Mouse (Mus musculus) limb, embryonic 15.5 days (tissue): ENCODE measurements at regions not wholly inside any gene's neighbourhood (a gene's known extent, or its start where the extent isn't known, plus 50 kb on each side); places are given as distances from the start of the nearest gene placed in this dataset.

Experiments used
- ATAC-seq: fragments of 200-750 bp; cut with Nextera tagmentation; 2 replicates; pipeline ENCODE4 v1.8.0; 2017; ENCODE audit warnings: low read depth, moderate TSS enrichment; ENCODE audit not compliant: insufficient number of reproducible peaks, low FRiP score, low TSS enrichment
- H3K27ac ChIP-seq: fragments of 300-500 bp; sonication (generic); 2 replicates; pipeline ENCODE4 v1.5.1; 2015; ENCODE audit warnings: moderate library complexity, mild to moderate bottlenecking, inconsistent platforms
- H3K27me3 ChIP-seq: fragments of 300-500 bp; sonication (generic); 2 replicates; pipeline ENCODE4 v1.6.1; 2015; ENCODE audit warnings: inconsistent platforms
- H3K36me3 ChIP-seq: fragments of 300-500 bp; sonication (generic); 2 replicates; pipeline ENCODE4 v1.6.1; 2015; ENCODE audit warnings: inconsistent platforms
- H3K4me1 ChIP-seq: fragments of 300-500 bp; sonication (generic); 2 replicates; pipeline ENCODE4 v1.6.1; 2015; ENCODE audit warnings: inconsistent platforms
- H3K4me2 ChIP-seq: fragments of 300-500 bp; sonication (generic); 2 replicates; pipeline ENCODE4 v1.6.1; 2015; ENCODE audit warnings: mild to moderate bottlenecking, inconsistent platforms
- H3K4me3 ChIP-seq: fragments of 300-500 bp; sonication (generic); 2 replicates; pipeline ENCODE4 v1.5.1; 2015; ENCODE audit warnings: mild to moderate bottlenecking, inconsistent platforms
- H3K9ac ChIP-seq: fragments of 300-500 bp; sonication (generic); 2 replicates; pipeline ENCODE4 v1.6.1; 2015; ENCODE audit warnings: inconsistent platforms
- H3K9me3 ChIP-seq: fragments of 300-500 bp; sonication (generic); 2 replicates; pipeline ENCODE4 v1.6.1; 2016; ENCODE audit warnings: inconsistent platforms
- WGBS: fragments of 180-500 bp; shearing (Covaris S2); methylation state at CpG from one replicate; pipeline ENCODE4 v1.1.7; 2015; 5-methylcytosine and 5-hydroxymethylcytosine counted together

DNA sequence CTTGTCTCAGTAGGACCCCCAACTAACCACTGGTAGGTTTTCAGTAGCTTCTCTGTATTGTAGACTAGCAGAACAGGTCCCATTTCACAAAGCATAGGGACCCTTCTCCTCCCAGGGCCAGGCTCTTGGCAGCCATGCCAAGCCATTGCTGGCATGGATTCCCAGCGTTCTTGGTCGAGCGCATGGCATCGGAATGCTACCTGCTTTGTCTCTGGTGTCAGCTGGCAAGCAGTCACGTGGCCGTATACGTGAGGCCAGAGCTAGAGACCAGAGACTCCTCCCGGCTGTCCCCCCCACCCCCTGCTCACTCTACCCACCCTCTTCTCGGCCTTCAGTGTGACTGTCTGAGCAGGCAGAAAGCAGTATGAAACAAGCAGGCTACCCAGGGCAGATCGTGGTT is 56.9 kb upstream of the Ppara start:
- Histone ChIP-seq H3K4me3 (no peak overlapping the region), H3K9ac (no peak overlapping the region), H3K9me3 (no peaks in the 10 kb centered on the region), H3K27ac (peak overlapping the region; percentile 90), H3K4me2 (no peak overlapping the region; the same call in 1 of the 2 replicates), H3K36me3 (peaks cover 13% of the 10 kb centered on the region), H3K4me1 (peaks cover 76% of the 10 kb centered on the region), H3K27me3 (no peaks in the 10 kb centered on the region)
- 70% methylated on average over 10 of the region's 10 CpGs for WGBS
- ATAC-seq: no peak

DNA sequence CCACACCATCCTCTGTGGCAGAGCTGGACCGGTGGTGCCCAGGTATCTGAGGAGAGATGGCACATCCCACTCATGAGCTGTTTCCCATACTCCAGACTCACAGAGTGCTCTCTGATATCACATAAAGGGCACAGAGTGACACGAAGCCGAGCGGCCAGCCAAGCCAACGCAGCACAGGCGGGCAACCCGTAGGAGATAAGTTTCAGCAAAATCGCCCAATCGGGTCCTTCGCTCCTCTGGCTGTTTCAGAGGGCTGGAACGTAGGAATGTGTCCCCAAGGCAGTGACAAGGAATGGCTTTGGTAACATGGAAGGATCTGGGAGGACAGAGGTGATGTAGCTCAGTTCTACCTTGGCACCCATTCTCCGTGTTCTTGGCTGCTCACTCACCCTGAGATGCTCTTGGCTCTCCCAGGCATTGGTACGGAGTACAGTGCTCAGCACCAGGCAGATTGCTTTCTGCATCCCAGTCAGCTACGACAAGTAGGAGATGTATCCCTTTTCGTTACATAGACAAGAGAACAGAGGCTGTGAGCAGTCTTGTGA is 56.4 kb upstream of the Ppara start:
- ATAC-seq: no peak
- H3K4me1 ChIP-seq: peaks cover 80% of the 10 kb centered on the region
- peak overlapping the region; percentile 35 for H3K4me2 ChIP-seq
- H3K27ac ChIP-seq: peak overlapping the region; percentile 90
- WGBS: 89% methylated on average over 15 of the region's 15 CpGs
- H3K36me3 ChIP-seq: peaks cover 18% of the 10 kb centered on the region
- H3K27me3 ChIP-seq: no peaks in the 10 kb centered on the region
- peak overlapping the region; percentile 27 for H3K4me3 ChIP-seq
- H3K9me3 ChIP-seq: no peaks in the 10 kb centered on the region
- H3K9ac ChIP-seq: no peak overlapping the region

DNA sequence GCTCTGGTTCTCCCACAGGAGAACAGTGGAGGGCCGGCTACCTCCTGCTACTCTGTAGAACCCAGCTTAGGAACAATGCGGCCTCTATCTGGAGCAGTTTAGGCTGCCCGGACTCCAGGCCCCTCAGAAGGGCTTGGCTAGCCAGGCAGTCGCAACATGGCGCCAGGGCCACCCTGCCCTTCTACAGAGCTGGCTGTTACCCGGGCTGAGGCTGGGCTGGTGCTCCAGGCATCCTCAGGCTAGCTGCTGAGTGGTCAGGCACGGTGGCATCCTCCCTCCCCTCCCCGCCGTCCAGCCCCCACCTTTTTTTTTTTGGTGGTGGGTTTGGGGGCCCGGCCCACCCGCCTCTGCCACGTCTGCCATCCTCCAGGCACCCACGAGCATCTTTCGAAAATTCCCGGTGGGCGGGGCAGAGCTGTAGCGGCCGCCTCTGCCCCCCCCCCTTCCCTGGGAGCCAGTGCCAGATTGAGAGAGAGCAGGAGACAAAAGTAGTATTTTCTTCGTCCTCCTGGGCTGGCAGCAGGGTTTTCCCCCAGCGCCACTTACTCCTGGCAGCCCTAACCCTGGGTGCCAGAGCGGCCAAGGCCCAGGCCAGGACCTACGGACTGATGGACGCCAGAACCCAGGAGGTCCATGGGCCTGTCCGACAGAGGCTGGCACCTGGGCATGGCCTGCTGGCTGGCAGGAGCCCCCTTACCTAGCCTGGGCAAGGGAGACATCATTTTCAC is 55.6 kb upstream of the Ppara start:
- Histone ChIP-seq H3K9me3 (no peaks in the 10 kb centered on the region), H3K4me2 (peak overlapping the region; percentile 35), H3K27ac (peak overlapping the region; percentile 90), H3K27me3 (no peaks in the 10 kb centered on the region), H3K36me3 (peaks cover 25% of the 10 kb centered on the region), H3K4me1 (peaks cover 80% of the 10 kb centered on the region), H3K4me3 (peak overlapping the region; percentile 27), H3K9ac (no peak overlapping the region)
- peak; percentile 46; the same call in 1 of the 2 replicates for ATAC-seq
- 68% methylated on average over 23 of the region's 24 CpGs for WGBS

DNA sequence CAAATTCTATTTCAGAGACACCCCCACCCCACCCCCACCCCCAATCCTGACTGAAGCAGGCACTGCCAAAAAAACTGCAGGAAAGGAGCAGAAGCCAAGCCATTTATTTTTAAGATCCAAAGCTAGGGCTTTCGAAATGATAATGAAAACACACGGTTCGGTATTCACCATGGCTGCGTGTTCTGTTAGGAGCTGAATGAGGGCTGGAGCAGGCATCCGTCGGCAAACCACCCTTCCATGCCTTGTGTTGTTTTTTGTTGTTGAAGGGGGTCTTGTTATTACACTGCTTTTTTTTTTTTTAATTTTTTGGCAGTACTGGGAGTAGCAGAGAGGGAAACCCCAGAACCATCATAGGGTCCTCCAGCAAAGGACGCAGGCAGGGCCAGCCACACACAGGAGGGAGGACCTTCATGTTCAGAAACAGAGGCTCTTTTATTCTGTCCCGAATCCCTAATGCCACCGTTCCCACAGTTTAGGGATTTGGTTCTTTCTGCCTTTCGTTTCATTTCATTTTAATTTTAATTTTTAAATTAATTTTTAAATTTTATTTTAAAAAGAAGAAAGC is 54.8 kb upstream of the Ppara start:
- WGBS: 47% methylated on average over 10 of the region's 10 CpGs
- H3K9ac ChIP-seq: no peak overlapping the region

DNA sequence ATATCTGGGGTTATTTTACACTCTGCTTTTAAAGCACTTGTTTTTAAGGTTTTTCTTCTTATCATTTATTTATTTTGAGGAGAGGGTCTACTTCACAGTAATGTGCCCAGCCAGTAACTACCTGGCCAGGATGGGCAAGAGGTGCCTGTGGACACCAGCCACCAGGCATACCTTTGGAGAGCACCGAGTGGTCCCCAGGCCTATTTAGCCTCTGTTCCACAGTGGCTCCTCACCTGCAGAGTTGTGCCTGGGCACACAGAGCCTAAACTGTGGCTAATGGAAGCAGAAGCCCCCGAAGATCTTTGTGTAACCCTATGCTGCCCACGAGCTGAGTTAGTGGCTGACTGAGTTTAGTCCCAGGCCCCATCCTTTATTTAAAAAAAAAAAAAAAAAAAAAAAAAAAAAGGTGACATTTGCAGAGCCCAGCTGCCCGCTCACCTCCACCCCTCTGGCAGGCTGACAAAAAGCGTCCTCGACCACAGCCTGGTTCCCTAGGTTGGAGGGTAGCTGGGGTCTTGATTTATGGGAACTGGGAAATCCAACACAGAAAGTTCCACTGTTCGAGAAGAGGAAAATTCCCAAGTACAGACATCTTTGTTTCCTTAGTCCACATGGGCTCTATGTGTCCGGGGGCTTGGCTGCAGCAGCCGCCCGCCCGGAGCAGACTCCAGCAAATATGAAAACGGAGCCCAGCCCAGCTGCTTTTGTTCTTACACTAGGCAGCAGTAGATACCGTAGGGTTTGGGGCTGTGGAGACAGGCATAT is 54.1 kb upstream of the Ppara start:
- 34% methylated on average over 13 of the region's 13 CpGs for WGBS
- 0 out of 2 replicates have a peak overlapping the region, but pooled peaks have one; percentile 14 for H3K9ac ChIP-seq
- ATAC-seq: no peak
- H3K4me3 ChIP-seq: peak overlapping the region; percentile 27
- peaks cover 35% of the 10 kb centered on the region for H3K36me3 ChIP-seq
- peaks cover 82% of the 10 kb centered on the region for H3K4me1 ChIP-seq
- peak overlapping the region; percentile 32 for H3K4me2 ChIP-seq
- peak overlapping the region; percentile 90 for H3K27ac ChIP-seq
- H3K9me3 ChIP-seq: no peaks in the 10 kb centered on the region
- no peaks in the 10 kb centered on the region for H3K27me3 ChIP-seq

More for the DNA sequence above, 54.8 kb upstream of the Ppara start:
- Histone ChIP-seq H3K9me3 (no peaks in the 10 kb centered on the region), H3K27ac (peak overlapping the region; percentile 90), H3K4me1 (peaks cover 82% of the 10 kb centered on the region), H3K4me3 (peak overlapping the region; percentile 27), H3K4me2 (peak overlapping the region; percentile 35), H3K27me3 (no peaks in the 10 kb centered on the region), H3K36me3 (peaks cover 34% of the 10 kb centered on the region)
- ATAC-seq: no peak

DNA sequence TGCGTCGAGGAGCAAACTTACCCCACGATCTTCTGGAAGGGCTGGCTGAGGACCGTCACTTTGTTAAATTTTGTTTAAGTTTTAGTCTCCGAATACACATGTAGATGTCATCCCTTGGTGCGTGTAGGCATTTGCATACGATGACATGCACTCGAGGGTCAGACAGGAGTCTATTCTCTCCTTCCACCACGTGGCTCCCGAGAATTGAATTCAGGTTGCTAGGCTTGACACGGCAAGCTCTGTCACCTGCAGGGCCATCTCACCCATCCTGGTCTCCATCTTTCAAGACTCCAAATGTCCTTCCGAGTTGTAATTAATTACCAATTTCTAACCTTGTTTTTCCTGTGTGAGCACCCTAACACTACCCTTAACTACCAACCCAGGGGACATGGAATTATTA is 52.7 kb upstream of the Ppara start:
- no peak overlapping the region for H3K4me2 ChIP-seq
- peaks cover 84% of the 10 kb centered on the region for H3K4me1 ChIP-seq
- 85% methylated on average over 12 of the region's 12 CpGs for WGBS
- peaks cover 34% of the 10 kb centered on the region for H3K36me3 ChIP-seq
- H3K9ac ChIP-seq: no peak overlapping the region
- H3K9me3 ChIP-seq: no peaks in the 10 kb centered on the region
- H3K4me3 ChIP-seq: no peak overlapping the region
- no peak for ATAC-seq
- H3K27me3 ChIP-seq: no peaks in the 10 kb centered on the region
- H3K27ac ChIP-seq: no peak overlapping the region

DNA sequence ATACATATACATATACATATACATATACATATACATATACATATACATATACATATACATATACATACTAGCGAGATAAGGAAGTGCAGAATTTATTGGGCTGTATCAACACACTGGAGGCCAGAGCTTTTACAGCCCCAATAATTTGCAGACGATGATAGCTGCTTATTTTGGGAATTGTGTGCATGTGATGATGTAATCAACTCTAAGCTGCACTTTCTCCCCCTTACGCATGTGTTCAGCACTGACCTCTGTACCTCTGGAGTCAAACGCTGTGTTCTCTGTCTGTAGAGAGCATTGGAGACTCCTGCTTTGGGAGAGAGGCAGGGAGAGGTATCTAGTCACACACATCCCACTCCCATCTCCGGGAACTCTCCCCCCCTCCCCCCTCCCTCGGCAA is 52.0 kb upstream of the Ppara start:
- no peak overlapping the region for H3K27ac ChIP-seq
- no peaks in the 10 kb centered on the region for H3K9me3 ChIP-seq
- 65% methylated on average over 6 of the region's 6 CpGs for WGBS
- no peak for ATAC-seq
- H3K36me3 ChIP-seq: peaks cover 34% of the 10 kb centered on the region
- H3K27me3 ChIP-seq: no peaks in the 10 kb centered on the region
- no peak overlapping the region for H3K4me2 ChIP-seq
- H3K4me3 ChIP-seq: no peak overlapping the region
- H3K9ac ChIP-seq: no peak overlapping the region
- H3K4me1 ChIP-seq: peaks cover 85% of the 10 kb centered on the region

DNA sequence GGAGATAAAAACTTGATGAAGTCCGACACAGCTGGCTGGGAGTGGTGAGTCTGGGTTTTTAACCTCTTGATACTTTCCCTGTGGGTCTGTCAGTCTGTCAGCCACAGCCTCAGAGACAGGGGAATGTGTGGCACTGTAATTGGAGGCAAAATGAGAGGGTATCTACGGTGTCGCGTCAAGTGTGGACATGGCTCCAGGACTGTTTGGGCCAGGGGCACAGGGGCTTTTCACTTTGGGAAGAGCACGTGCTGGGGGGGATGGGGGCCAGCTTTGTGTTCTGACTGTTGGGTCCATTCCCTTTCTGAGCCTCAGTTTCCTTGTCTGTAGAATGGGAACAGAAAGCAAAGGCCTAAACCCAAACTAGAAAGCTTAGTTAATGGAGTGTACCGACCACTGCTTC is 51.5 kb upstream of the Ppara start:
- Histone ChIP-seq H3K27ac (no peak overlapping the region), H3K27me3 (no peaks in the 10 kb centered on the region), H3K4me2 (no peak overlapping the region), H3K4me3 (no peak overlapping the region), H3K9ac (no peak overlapping the region), H3K4me1 (peaks cover 85% of the 10 kb centered on the region), H3K9me3 (no peaks in the 10 kb centered on the region), H3K36me3 (peaks cover 38% of the 10 kb centered on the region)
- ATAC-seq: no peak
- WGBS: 86% methylated on average over 6 of the region's 6 CpGs

DNA sequence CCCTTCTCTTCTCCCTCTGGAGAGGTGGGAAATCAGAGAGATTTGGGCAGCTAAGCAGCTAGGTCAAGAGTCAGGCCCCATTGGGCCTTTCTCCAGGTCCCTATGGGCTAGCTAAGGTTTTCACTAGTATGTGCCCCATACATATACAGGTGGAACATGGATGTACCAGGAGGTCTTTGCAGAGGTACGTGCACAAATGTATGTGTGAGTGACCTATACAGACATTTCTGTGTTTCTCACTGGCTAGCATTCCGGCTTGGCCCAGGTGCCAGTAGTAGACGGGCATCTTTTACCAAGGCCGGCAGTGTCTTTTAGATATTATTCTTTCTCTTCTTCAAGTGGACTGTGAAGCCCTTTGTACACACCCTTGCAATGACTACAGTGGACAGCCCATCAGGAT is 51.1 kb upstream of the Ppara start:
- no peak overlapping the region for H3K9ac ChIP-seq
- no peak overlapping the region for H3K4me3 ChIP-seq
- H3K4me1 ChIP-seq: peaks cover 85% of the 10 kb centered on the region
- ATAC-seq: no peak
- no peaks in the 10 kb centered on the region for H3K9me3 ChIP-seq
- peaks cover 43% of the 10 kb centered on the region for H3K36me3 ChIP-seq
- no peaks in the 10 kb centered on the region for H3K27me3 ChIP-seq
- H3K27ac ChIP-seq: no peak overlapping the region
- 93% methylated on average over 4 of the region's 4 CpGs for WGBS
- H3K4me2 ChIP-seq: no peak overlapping the region

DNA sequence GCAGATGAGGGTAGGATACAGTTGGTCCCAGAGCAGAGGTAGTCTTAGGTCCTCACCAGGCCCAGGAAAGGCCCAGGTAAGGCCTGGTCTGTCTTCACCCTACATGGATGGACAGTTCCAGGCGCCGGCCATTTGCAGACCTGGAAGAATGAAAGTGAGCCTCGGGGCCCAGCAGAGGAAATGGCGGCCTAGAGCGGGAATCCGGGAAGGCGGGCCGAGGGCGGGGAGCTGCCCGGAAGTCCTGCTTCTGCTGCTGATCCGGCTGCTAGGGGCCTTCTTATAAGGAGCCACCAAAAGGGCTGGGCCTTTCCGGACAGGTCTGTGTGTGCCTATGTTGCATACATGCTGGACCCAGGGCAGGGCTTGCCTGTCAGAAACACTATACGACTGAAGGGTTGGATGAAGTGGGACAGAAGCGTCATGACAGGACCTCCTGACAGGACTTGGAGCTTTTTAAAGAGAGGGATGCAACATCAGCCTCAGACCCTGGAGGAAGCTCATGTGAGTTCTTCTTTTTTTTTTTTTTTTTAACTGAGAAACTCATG is 50.5 kb upstream of the Ppara start:
- no peak for ATAC-seq
- Histone ChIP-seq H3K36me3 (peaks cover 48% of the 10 kb centered on the region), H3K9me3 (no peaks in the 10 kb centered on the region), H3K4me3 (no peak overlapping the region), H3K4me2 (no peak overlapping the region), H3K27ac (peak overlapping the region; percentile 92; the same call in 1 of the 2 replicates), H3K27me3 (no peaks in the 10 kb centered on the region), H3K9ac (no peak overlapping the region), H3K4me1 (peaks cover 83% of the 10 kb centered on the region)
- 83% methylated on average over 14 of the region's 14 CpGs for WGBS

DNA sequence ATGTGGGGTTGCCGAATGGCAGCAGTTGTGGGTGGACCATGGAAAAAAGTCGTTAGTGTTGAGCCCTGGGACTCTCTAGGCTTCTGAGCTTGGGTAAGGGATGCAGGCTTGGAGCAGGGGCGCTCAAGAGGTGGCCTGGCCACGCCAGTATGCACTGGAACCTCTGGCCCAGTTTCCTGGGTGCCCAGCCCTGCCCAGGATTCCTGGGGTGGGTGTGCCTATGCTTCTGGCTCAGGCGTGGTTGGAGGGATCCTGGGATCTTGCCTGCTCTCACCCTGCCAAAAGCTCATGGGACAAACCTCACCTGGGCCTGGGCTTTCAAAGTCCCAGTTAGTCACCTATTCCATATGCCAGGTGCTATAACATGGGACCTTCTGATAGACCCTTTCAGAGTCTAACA is 49.9 kb upstream of the Ppara start:
- H3K27ac ChIP-seq: peak overlapping the region; percentile 92

More for the DNA sequence above, 49.9 kb upstream of the Ppara start:
- no peak for ATAC-seq
- Histone ChIP-seq H3K4me1 (peaks cover 80% of the 10 kb centered on the region), H3K36me3 (peaks cover 54% of the 10 kb centered on the region), H3K9me3 (no peaks in the 10 kb centered on the region), H3K9ac (no peak overlapping the region), H3K27me3 (no peaks in the 10 kb centered on the region), H3K4me2 (no peak overlapping the region), H3K4me3 (no peak overlapping the region)
- WGBS: 59% methylated on average over 5 of the region's 5 CpGs
